ENCODE assay signal across 22 mouse cellular contexts in genomic region chr6:50364364-50364763, GRCm38 (mm10).
"Had no signal": no experiment of that assay in that cellular context is flagged by ENCODE, and none has a peak within 500 bp of the region (broad histone marks: within the 10 kb centered on the region; RNA-seq: fewer than 3 reads in every experiment).

No protein-coding gene starts in this region.

- DNase-seq: layer of hippocampus, adult 9-11 months; liver; lung, adult 18-20 months; lung, postnatal 10 days; lung, postnatal 36 days; retina, postnatal 1 day; right cerebral cortex, postnatal 25 days; thymus, adult 18-20 months; thymus, postnatal 36 days had no signal

- H3K4me3 ChIP-seq: layer of hippocampus, adult 2 months; limb, embryonic 10.5 days; limb, embryonic 13.5 days; liver, embryonic 12.5 days; liver, embryonic 15.5 days; lung, embryonic 15.5 days; midbrain, embryonic 10.5 days; midbrain, embryonic 13.5 days; myocyte; neural tube, embryonic 13.5 days had no signal

- H3K4me1 ChIP-seq: limb, embryonic 13.5 days; liver, embryonic 12.5 days; liver, embryonic 15.5 days; lung, embryonic 15.5 days; midbrain, embryonic 10.5 days; midbrain, embryonic 13.5 days had no signal

- H3K9me3 ChIP-seq: limb, embryonic 10.5 days; limb, embryonic 13.5 days; liver, embryonic 12.5 days; liver, embryonic 15.5 days; lung, embryonic 15.5 days; megakaryocyte, embryonic 14.5 days; midbrain, embryonic 10.5 days; midbrain, embryonic 13.5 days; neural tube, embryonic 13.5 days had no signal

- H3K9ac ChIP-seq: limb, embryonic 13.5 days; liver, embryonic 12.5 days; liver, embryonic 15.5 days; lung, embryonic 15.5 days; midbrain, embryonic 13.5 days; neural tube, embryonic 13.5 days had no signal

- H3K4me2 ChIP-seq: limb, embryonic 13.5 days; liver, embryonic 12.5 days; liver, embryonic 15.5 days; lung, embryonic 15.5 days; midbrain, embryonic 13.5 days; neural tube, embryonic 13.5 days had no signal

- ATAC-seq: inflammation-experienced regulatory T-cells, adult 6 months; liver, embryonic 12.5 days; midbrain, embryonic 13.5 days; midbrain, embryonic 16.5 days had no signal

- H3K36me3 ChIP-seq: liver, embryonic 12.5 days; liver, embryonic 15.5 days; lung, embryonic 15.5 days; midbrain, embryonic 13.5 days; neural tube, embryonic 13.5 days had no signal

- H3K27me3 ChIP-seq: limb, embryonic 13.5 days; liver, embryonic 12.5 days; liver, embryonic 15.5 days; lung, embryonic 15.5 days; megakaryocyte, embryonic 14.5 days; midbrain, embryonic 13.5 days; neural tube, embryonic 13.5 days had no signal

- H3K27ac ChIP-seq: layer of hippocampus, adult 2 months; limb, embryonic 10.5 days; limb, embryonic 13.5 days; liver, embryonic 12.5 days; liver, embryonic 15.5 days; lung, embryonic 15.5 days; midbrain, embryonic 10.5 days; midbrain, embryonic 13.5 days; neural tube, embryonic 13.5 days had no signal
